9 mouse cellular contexts compared by ENCODE assay signal in genomic region chr13:21276551-21276950, GRCm38 (mm10). TPM values are rescaled to one million over a fixed set of nuclear protein-coding genes. Genes with fewer than 3 reads are reported as not detected.
DNase-seq lines count a peak whose midpoint lies in the region; ATAC-seq and TF ChIP-seq lines count a peak whose summit lies in the region.
"Had no signal": no experiment of that assay in that cellular context is flagged by ENCODE, and none has a peak within 500 bp of the region (broad histone marks: within the 10 kb centered on the region; RNA-seq: fewer than 3 reads in every experiment).

No protein-coding gene starts in this region.

- H3K27ac ChIP-seq in cerebellum, adult 2 months (ENCODE audit: insufficient read depth, low read length), result no peak overlapping the region
- H3K27ac ChIP-seq in lung, postnatal 0 days (ENCODE audit: low read length), result no peak overlapping the region
- H3K27ac ChIP-seq in limb, embryonic 14.5 days (replicated peaks; ENCODE audit: low read depth, low read length), result no peak overlapping the region
- H3K27ac ChIP-seq in stomach, embryonic 14.5 days (ENCODE audit: low read length), result no peak overlapping the region

- no peak for TF ChIP-seq EP300 in lung, postnatal 0 days (IDR thresholded peaks at IDR 0.05)

- H3K9ac ChIP-seq in lung, postnatal 0 days (replicated peaks; ENCODE audit: low read depth), result no peak overlapping the region; the same call in 1 of the 2 replicates
- peak overlapping the region; percentile 47; the same call in 1 of the 2 replicates for H3K9ac ChIP-seq in limb, embryonic 14.5 days (ENCODE audit: low read depth, low read length, severe bottlenecking)
- 0 out of 2 replicates have a peak overlapping the region, but pooled peaks have one; percentile 21 for H3K9ac ChIP-seq in stomach, embryonic 14.5 days (replicated peaks; ENCODE audit: low read depth, low read length)

- peak overlapping the region; percentile 68 for H3K4me2 ChIP-seq in lung, postnatal 0 days (replicated peaks; ENCODE audit: low read depth, low read length)
- peak overlapping the region; percentile 66 for H3K4me2 ChIP-seq in limb, embryonic 14.5 days (replicated peaks; ENCODE audit: low read depth, low read length, severe bottlenecking)
- H3K4me2 ChIP-seq in stomach, embryonic 14.5 days (replicated peaks; ENCODE audit: low read depth, low read length), result peak overlapping the region; percentile 50

- TF ChIP-seq POLR2A in cerebellum, adult 2 months (IDR thresholded peaks at IDR 0.05; ENCODE audit: borderline replicate concordance, insufficient read depth, low read length), result no peak
- TF ChIP-seq POLR2A in limb, embryonic 14.5 days (IDR thresholded peaks at IDR 0.05; ENCODE audit: borderline replicate concordance, extremely low read depth, insufficient read depth, insufficient read length), result no peak

- H3K4me1 ChIP-seq in cerebellum, adult 2 months (ENCODE audit: control insufficient read depth, insufficient read depth, low read length), result 0 out of 2 replicates have a peak, but pooled peaks cover 3% of the 10 kb centered on the region
- peaks cover 5% of the 10 kb centered on the region; the same call in 1 of the 2 replicates for H3K4me1 ChIP-seq in lung, postnatal 0 days (ENCODE audit: insufficient read depth, low read depth, low read length)
- no peaks in the 10 kb centered on the region for H3K4me1 ChIP-seq in limb, embryonic 14.5 days (ENCODE audit: control insufficient read depth, insufficient read depth, low read length)
- no peaks in the 10 kb centered on the region for H3K4me1 ChIP-seq in stomach, embryonic 14.5 days (ENCODE audit: control insufficient read depth, insufficient read depth, low read length)

- TF ChIP-seq CTCF in cerebellum, adult 2 months (IDR thresholded peaks at IDR 0.05; ENCODE audit: borderline replicate concordance, insufficient read depth, low read depth, low read length), result no peak
- no peak for TF ChIP-seq CTCF in lung, postnatal 0 days (IDR thresholded peaks at IDR 0.05)

- peak overlapping the region; percentile 74 for H3K4me3 ChIP-seq in cerebellum, adult 2 months (replicated peaks; ENCODE audit: insufficient read depth, low read depth, low read length)
- peak overlapping the region; percentile 50 for H3K4me3 ChIP-seq in lung, postnatal 0 days (ENCODE audit: low read depth, low read length)
- H3K4me3 ChIP-seq in limb, embryonic 14.5 days (replicated peaks; ENCODE audit: low read length), result peak overlapping the region; percentile 56
- peak overlapping the region; percentile 64 for H3K4me3 ChIP-seq in stomach, embryonic 14.5 days (ENCODE audit: low read depth, low read length)

- intact Hi-C loops in left cerebral cortex, postnatal 14 days (cut with DNase I), result loop anchor here (5.0 kb wide), 1 partner anchor 44 kb away; no protein-coding TSS in a partner anchor

- 1% methylated on average over 9 of the region's 9 CpGs for WGBS in cerebellum, adult 2 months
- 2% methylated on average over 9 of the region's 9 CpGs for WGBS in lung, postnatal 0 days
- 0% methylated on average over 9 of the region's 9 CpGs for WGBS in limb, embryonic 14.5 days
- under 1% methylated on average over 9 of the region's 9 CpGs for WGBS in stomach, embryonic 14.5 days

- no peak for ATAC-seq in lung, postnatal 0 days
- no peak for ATAC-seq in limb, embryonic 14.5 days (ENCODE audit: low FRiP score, low read depth)
- no peak for ATAC-seq in stomach, embryonic 14.5 days (ENCODE audit: insufficient number of reproducible peaks, insufficient read depth, low FRiP score, low read depth)

- no peaks in the 10 kb centered on the region for H3K9me3 ChIP-seq in lung, postnatal 0 days (ENCODE audit: low read length)
- H3K9me3 ChIP-seq in limb, embryonic 14.5 days (ENCODE audit: control insufficient read depth, low read length), result no peaks in the 10 kb centered on the region
- H3K9me3 ChIP-seq in stomach, embryonic 14.5 days (ENCODE audit: control insufficient read depth, low read depth, low read length), result no peaks in the 10 kb centered on the region

- DNase-seq in cerebellum, adult 2 months, result no peak
- DNase-seq in cerebellum, adult 9-11 months, result no peak
- DNase-seq in lung, postnatal 0 days (ENCODE audit: low spot score), result no peak
- DNase-seq in lung, postnatal 25 days (ENCODE audit: low spot score), result no peak
- DNase-seq in limb, embryonic 14.5 days (ENCODE audit: low spot score), result no peak
- DNase-seq in left cerebral cortex, postnatal 14 days (ENCODE audit: low spot score in 2 of 2), result no peak
- DNase-seq in layer of hippocampus, adult 9-11 months, result no peak

- H3K36me3 ChIP-seq in lung, postnatal 0 days (ENCODE audit: insufficient read depth, low read length), result no peaks in the 10 kb centered on the region
- no peaks in the 10 kb centered on the region for H3K36me3 ChIP-seq in limb, embryonic 14.5 days (ENCODE audit: control insufficient read depth, insufficient read depth, low read length)
- H3K36me3 ChIP-seq in stomach, embryonic 14.5 days (ENCODE audit: control insufficient read depth, insufficient read depth, low read length), result no peaks in the 10 kb centered on the region

- no peaks in the 10 kb centered on the region for H3K27me3 ChIP-seq in cerebellum, adult 2 months (ENCODE audit: control insufficient read depth, insufficient read depth, low read length)
- no peaks in the 10 kb centered on the region for H3K27me3 ChIP-seq in lung, postnatal 0 days (replicated peaks; ENCODE audit: insufficient read depth, low read length)
- 0 out of 2 replicates have a peak, but pooled peaks cover 2% of the 10 kb centered on the region for H3K27me3 ChIP-seq in limb, embryonic 14.5 days (ENCODE audit: control insufficient read depth, insufficient read depth, low read length)
- no peaks in the 10 kb centered on the region for H3K27me3 ChIP-seq in stomach, embryonic 14.5 days (ENCODE audit: control insufficient read depth, insufficient read depth, low read length)

RNA-seq across cellular contexts. Expression of gene Gpx5, which starts 16.0 kb away (rescaled TPM):
- polyA plus RNA-seq in cerebellum, adult 2 months (2012; rRNA removed), result not detected in 2 replicates
- polyA plus RNA-seq in lung, postnatal 0 days (2015; fragmentation: Nextera tagmentation; extraction: Ambion mirVana), result not detected in 2 replicates
- polyA plus RNA-seq in limb, embryonic 14.5 days (2012; rRNA removed), result 0.05 and 0.29 TPM in 2 replicates
- polyA plus RNA-seq in limb, embryonic 14.5 days (2014; fragmentation: Nextera tagmentation; extraction: Ambion mirVana), result not detected in 2 replicates
- not detected in 2 replicates for polyA plus RNA-seq in stomach, embryonic 14.5 days (2014; fragmentation: Nextera tagmentation; extraction: Ambion mirVana)
- total RNA-seq in left cerebral cortex, postnatal 14 days (2021), result not detected
- total RNA-seq: common myeloid progenitor, adult 5-6 weeks had no signal

RNA-seq across cellular contexts. Expression of gene Gpx6, which starts 35.4 kb away (rescaled TPM):
- polyA plus RNA-seq in cerebellum, adult 2 months (2012; rRNA removed), result 0.25 and 0.33 TPM in 2 replicates
- 0.21 and 0.27 TPM in 2 replicates for polyA plus RNA-seq in lung, postnatal 0 days (2015; fragmentation: Nextera tagmentation; extraction: Ambion mirVana)
- 0.19 and 0.27 TPM in 2 replicates for polyA plus RNA-seq in limb, embryonic 14.5 days (2012; rRNA removed)
- 0.35 and 0.63 TPM in 2 replicates for polyA plus RNA-seq in limb, embryonic 14.5 days (2014; fragmentation: Nextera tagmentation; extraction: Ambion mirVana)
- not detected in 2 replicates for polyA plus RNA-seq in stomach, embryonic 14.5 days (2014; fragmentation: Nextera tagmentation; extraction: Ambion mirVana)
- total RNA-seq in left cerebral cortex, postnatal 14 days (2021), result under 1 TPM in 1 of 2 experiments, not detected in 1; 0.30 TPM
- total RNA-seq: common myeloid progenitor, adult 5-6 weeks had no signal
